Mouse (Mus musculus) embryonic facial prominence, embryonic 11.5 days (tissue): ENCODE results near the gene Ppp3ca. TPM values are rescaled to one million over a fixed set of nuclear protein-coding genes. Genes with fewer than 3 reads are reported as not detected.

Experiments
- ATAC-seq: fragments of 200-750 bp; cut with Nextera tagmentation; replicated peaks from 2 replicates; pipeline ENCODE4 v1.8.0; 2017; ENCODE audit warnings: low read depth; ENCODE audit not compliant: insufficient number of reproducible peaks, low FRiP score, low TSS enrichment
- DNase-seq: peaks from one replicate; pipeline ENCODE4 v3.0.0-alpha.2; 2015; ENCODE audit warnings: low spot score
- H3K27ac ChIP-seq: fragments of 300-500 bp; sonication (generic); replicated peaks from 2 replicates; pipeline ENCODE4 v1.5.1; 2014; ENCODE audit warnings: mild to moderate bottlenecking, low read depth, low read length, control low read depth
- H3K27me3 ChIP-seq: fragments of 300-500 bp; sonication (generic); 2 replicates; pipeline ENCODE4 v1.6.1; 2014; ENCODE audit warnings: mild to moderate bottlenecking, low read length, moderate library complexity, mixed read lengths; ENCODE audit not compliant: control insufficient read depth, insufficient read depth
- H3K36me3 ChIP-seq: fragments of 300-500 bp; sonication (generic); replicated peaks from 2 replicates; pipeline ENCODE4 v1.6.1; 2014; ENCODE audit warnings: low read depth, mild to moderate bottlenecking, low read length, moderate library complexity, mixed read lengths; ENCODE audit not compliant: control insufficient read depth, insufficient read depth
- H3K4me1 ChIP-seq: fragments of 300-500 bp; sonication (generic); 2 replicates; pipeline ENCODE4 v1.6.1; 2014; ENCODE audit warnings: low read length, mixed read lengths; ENCODE audit not compliant: control insufficient read depth, insufficient read depth
- H3K4me2 ChIP-seq: fragments of 300-500 bp; sonication (generic); 2 replicates; pipeline ENCODE4 v1.6.1; 2014; ENCODE audit warnings: low read depth, mild to moderate bottlenecking, control low read depth, low read length, moderate library complexity
- H3K4me3 ChIP-seq: fragments of 300-500 bp; sonication (generic); 2 replicates; pipeline ENCODE4 v1.5.1; 2014; ENCODE audit warnings: low read depth, low read length, control low read depth
- H3K9ac ChIP-seq: fragments of 300-500 bp; sonication (generic); replicated peaks from 2 replicates; pipeline ENCODE4 v1.6.1; 2014; ENCODE audit warnings: mild to moderate bottlenecking, control low read depth, low read length
- H3K9me3 ChIP-seq: fragments of 300-500 bp; sonication (generic); replicated peaks from 2 replicates; pipeline ENCODE4 v1.6.1; 2016; ENCODE audit warnings: mild to moderate bottlenecking, low read length, inconsistent platforms, mixed read lengths; ENCODE audit not compliant: control insufficient read depth
- WGBS: fragments of 180-500 bp; shearing (Covaris S2); extraction: QIAGEN DNeasy Blood & Tissue Kit; methylation state at CpG from one replicate; pipeline ENCODE4 v1.1.7; 2014; 5-methylcytosine and 5-hydroxymethylcytosine counted together
- polyA plus RNA-seq: library from polyadenylated mRNA; unstranded; fragments of >200 nt; fragmentation: Nextera tagmentation; extraction: Ambion mirVana; gene quantifications from 2 replicates; pipeline ENCODE4 v1.2.1, GENCODE M21; 2014

Gene Ppp3ca
- polyA plus RNA-seq, 1 experiment from 2014 or later: 57.4 TPM

- WGBS: 70% methylated on average over 3 of the region's 3 CpGs
- H3K4me2 ChIP-seq: no peak overlapping the region
- no peaks in the 10 kb centered on the region for H3K9me3 ChIP-seq
- H3K9ac ChIP-seq: no peak overlapping the region
- H3K36me3 ChIP-seq: no peaks in the 10 kb centered on the region
- H3K4me1 ChIP-seq: no peaks in the 10 kb centered on the region
- DNase-seq (no peak), ATAC-seq (no peak)
- no peak overlapping the region for H3K4me3 ChIP-seq
- H3K27me3 ChIP-seq: no peaks in the 10 kb centered on the region
- no peak overlapping the region for H3K27ac ChIP-seq
These were observed 146.4 kb downstream of the Ppp3ca start for GRCm38 (mm10) chr3:136816319-136816718.

- DNase-seq: no peak
- Histone ChIP-seq H3K4me1 (no peaks in the 10 kb centered on the region), H3K27me3 (no peaks in the 10 kb centered on the region), H3K27ac (no peak overlapping the region), H3K9ac (no peak overlapping the region), H3K4me2 (no peak overlapping the region), H3K36me3 (no peaks in the 10 kb centered on the region), H3K4me3 (no peak overlapping the region), H3K9me3 (no peaks in the 10 kb centered on the region)
- ATAC-seq: no peak
- 81% methylated on average over 5 of the region's 5 CpGs for whole genome bisulfite sequencing
These were observed 149.1 kb downstream of the Ppp3ca start for GRCm38 (mm10) chr3:136818997-136819396.

- Histone ChIP-seq H3K4me2 (no peak overlapping the region), H3K4me3 (no peak overlapping the region), H3K4me1 (no peaks in the 10 kb centered on the region), H3K27me3 (no peaks in the 10 kb centered on the region), H3K36me3 (no peaks in the 10 kb centered on the region), H3K27ac (no peak overlapping the region), H3K9ac (no peak overlapping the region), H3K9me3 (no peaks in the 10 kb centered on the region)
- ATAC-seq: no peak
- no peak for DNase-seq
- 68% methylated on average over 3 of the region's 3 CpGs for WGBS
These were observed 151.1 kb downstream of the Ppp3ca start for GRCm38 (mm10) chr3:136821039-136821438.

DNA sequence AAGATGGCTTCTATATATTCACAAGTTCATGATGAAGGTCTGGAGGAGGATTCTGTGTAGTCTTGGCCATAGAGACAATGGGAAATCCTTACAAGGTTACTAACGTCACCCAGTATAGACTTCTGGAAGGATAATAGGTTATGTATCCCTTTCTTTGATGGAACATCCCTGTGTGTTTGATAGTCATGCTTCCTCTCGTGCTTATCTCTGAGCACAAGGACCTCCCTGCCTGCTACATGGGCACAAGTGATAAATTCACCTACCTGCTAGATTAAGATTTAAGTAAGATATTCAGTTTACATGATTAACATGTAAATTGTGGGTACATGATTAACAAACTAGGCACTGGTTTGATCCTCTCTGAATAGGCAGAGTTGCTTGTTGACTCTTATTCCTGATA lies 152.1 kb downstream of the Ppp3ca start:
- H3K4me2 ChIP-seq: no peak overlapping the region
- no peak overlapping the region for H3K27ac ChIP-seq
- 92% methylated on average over 2 of the region's 2 CpGs for WGBS
- no peak for ATAC-seq
- no peaks in the 10 kb centered on the region for H3K9me3 ChIP-seq
- H3K4me3 ChIP-seq: no peak overlapping the region
- no peak overlapping the region for H3K9ac ChIP-seq
- no peaks in the 10 kb centered on the region for H3K27me3 ChIP-seq
- no peaks in the 10 kb centered on the region for H3K36me3 ChIP-seq
- no peaks in the 10 kb centered on the region for H3K4me1 ChIP-seq
- no peak for DNase-seq

DNA sequence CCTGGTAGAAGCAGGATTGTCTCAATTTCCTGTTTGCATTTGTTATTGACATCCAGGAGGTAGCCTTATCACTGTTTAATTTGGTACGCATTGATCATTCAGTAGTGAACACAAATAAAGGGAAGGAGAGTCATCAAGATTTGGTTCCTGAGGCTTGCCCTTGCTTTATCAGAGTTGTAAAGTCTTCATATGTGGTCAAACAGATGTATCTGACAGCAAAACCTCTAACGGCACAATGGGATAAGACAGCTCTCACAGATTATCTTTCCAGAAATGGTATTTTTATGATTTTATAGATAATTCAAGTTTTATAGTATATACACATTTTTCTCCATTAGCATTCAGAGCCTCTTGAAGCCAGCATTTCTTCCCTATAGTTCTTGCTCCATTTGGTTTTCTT lies 152.5 kb downstream of the Ppp3ca start:
- 86% methylated on average over 2 of the region's 2 CpGs for WGBS
- ATAC-seq: no peak
- H3K27me3 ChIP-seq: no peaks in the 10 kb centered on the region

DNA sequence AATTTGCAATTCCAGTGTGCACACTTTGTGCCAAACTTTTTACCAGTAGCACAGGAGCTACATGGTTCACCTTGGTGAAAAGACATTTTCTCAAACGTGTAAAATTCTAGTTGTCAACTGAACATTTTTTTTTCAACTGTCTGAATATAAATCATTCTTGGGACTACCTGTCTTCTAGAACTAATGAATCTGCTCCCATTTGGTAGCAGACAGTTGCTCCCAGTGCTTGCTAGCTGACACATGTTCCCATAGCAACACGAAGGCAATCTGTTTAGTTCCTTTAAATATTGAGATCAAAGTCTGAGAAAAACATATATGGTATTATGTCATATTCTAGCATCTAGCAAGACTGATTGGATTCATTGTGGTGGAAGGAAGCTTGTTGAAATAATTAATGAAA lies 158.5 kb downstream of the Ppp3ca start:
- WGBS: 88% methylated on average over 2 of the region's 2 CpGs
- no peak for DNase-seq

More for the DNA sequence above, 152.5 kb downstream of the Ppp3ca start:
- Histone ChIP-seq H3K4me2 (no peak overlapping the region), H3K4me1 (no peaks in the 10 kb centered on the region), H3K9ac (no peak overlapping the region), H3K36me3 (no peaks in the 10 kb centered on the region), H3K27ac (no peak overlapping the region), H3K4me3 (no peak overlapping the region), H3K9me3 (no peaks in the 10 kb centered on the region)
- DNase-seq: no peak

DNA sequence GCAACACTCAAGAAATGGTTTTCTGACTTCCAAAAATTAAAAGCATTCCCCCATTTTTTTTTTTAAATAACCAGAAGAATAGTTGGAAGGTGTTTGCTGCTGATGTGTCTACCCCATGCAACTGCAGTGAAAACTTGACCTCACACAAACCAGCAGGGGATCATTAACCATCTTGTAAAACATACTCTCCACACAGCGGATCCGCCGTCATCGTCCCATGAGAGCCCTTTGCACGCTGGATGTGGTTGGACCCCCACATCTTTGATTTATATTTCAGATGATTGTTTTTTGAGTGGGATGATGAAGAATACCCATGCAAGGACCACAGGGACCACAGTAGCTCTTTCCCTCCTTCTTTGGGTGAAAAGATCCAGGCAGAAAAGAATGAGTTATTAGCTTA lies 159.2 kb downstream of the Ppp3ca start:
- ATAC-seq (no peak), DNase-seq (no peak)
- Histone ChIP-seq H3K4me1 (no peaks in the 10 kb centered on the region), H3K36me3 (no peaks in the 10 kb centered on the region), H3K27me3 (no peaks in the 10 kb centered on the region), H3K9me3 (no peaks in the 10 kb centered on the region), H3K9ac (no peak overlapping the region), H3K4me2 (no peak overlapping the region), H3K4me3 (no peak overlapping the region), H3K27ac (no peak overlapping the region)
- WGBS: 74% methylated on average over 5 of the region's 5 CpGs

More for the DNA sequence above, 158.5 kb downstream of the Ppp3ca start:
- Histone ChIP-seq H3K36me3 (no peaks in the 10 kb centered on the region), H3K27me3 (no peaks in the 10 kb centered on the region), H3K9me3 (no peaks in the 10 kb centered on the region), H3K27ac (no peak overlapping the region), H3K4me1 (no peaks in the 10 kb centered on the region), H3K9ac (no peak overlapping the region), H3K4me2 (no peak overlapping the region), H3K4me3 (no peak overlapping the region)
- no peak for ATAC-seq

- no peaks in the 10 kb centered on the region for H3K4me1 ChIP-seq
- no peak overlapping the region for H3K9ac ChIP-seq
- H3K27ac ChIP-seq: no peak overlapping the region
- no peak for DNase-seq
- no peaks in the 10 kb centered on the region for H3K27me3 ChIP-seq
- no peaks in the 10 kb centered on the region for H3K9me3 ChIP-seq
- no peak overlapping the region for H3K4me2 ChIP-seq
- no peak overlapping the region for H3K4me3 ChIP-seq
- 80% methylated on average over 12 of the region's 12 CpGs for WGBS
- no peaks in the 10 kb centered on the region for H3K36me3 ChIP-seq
- no peak for ATAC-seq
These were observed 160.8 kb downstream of the Ppp3ca start for GRCm38 (mm10) chr3:136830687-136831220.
